Mouse (Mus musculus) kidney, adult 9 months (tissue): ENCODE measurements around the gene Tln2.
A peak's percentile ranks its signal among the peaks of the same experiment; 100 is the strongest.

ENCODE experiments used
- DNase-seq: peaks from one replicate; pipeline ENCODE4 v3.0.0; 2022

Tln2 gene

GRCm38 (mm10) chr9:67463440-67464122 lies 95.9 kb downstream of the Tln2 start:
- no peak for DNase-seq

- no peak for DNase-seq
Measured at GRCm38 (mm10) chr9:67441484-67441883, 118.0 kb downstream of the Tln2 start.

- peak; percentile 62 for DNase-seq
Measured at GRCm38 (mm10) chr9:67437511-67437910, 122.0 kb downstream of the Tln2 start.

GRCm38 (mm10) chr9:67435333-67436154 lies 124.0 kb downstream of the Tln2 start:
- DNase-seq = peak; percentile 70

- no peak for DNase-seq
Measured at GRCm38 (mm10) chr9:67429199-67429892, 130.2 kb downstream of the Tln2 start.

GRCm38 (mm10) chr9:67428306-67429047 lies 131.0 kb downstream of the Tln2 start:
- DNase-seq = peak; percentile 66

- peak; percentile 9 for DNase-seq
Measured at GRCm38 (mm10) chr9:67426304-67426703, 133.2 kb downstream of the Tln2 start.

- DNase-seq = no peak
Measured at GRCm38 (mm10) chr9:67424110-67424509, 135.4 kb downstream of the Tln2 start.

- no peak for DNase-seq
Measured at GRCm38 (mm10) chr9:67418092-67418491, 141.4 kb downstream of the Tln2 start.

GRCm38 (mm10) chr9:67410667-67411066 lies 148.8 kb downstream of the Tln2 start:
- no peak for DNase-seq

GRCm38 (mm10) chr9:67404736-67405135 lies 154.8 kb downstream of the Tln2 start:
- no peak for DNase-seq

GRCm38 (mm10) chr9:67399563-67399962 lies 159.9 kb downstream of the Tln2 start:
- DNase-seq = no peak

GRCm38 (mm10) chr9:67397756-67398155 lies 161.7 kb downstream of the Tln2 start:
- no peak for DNase-seq

GRCm38 (mm10) chr9:67396446-67396845 lies 163.1 kb downstream of the Tln2 start:
- no peak for DNase-seq

- DNase-seq = no peak
Measured at GRCm38 (mm10) chr9:67384028-67384590, 175.4 kb downstream of the Tln2 start.

GRCm38 (mm10) chr9:67380095-67380494 lies 179.4 kb downstream of the Tln2 start:
- peak; percentile 11 for DNase-seq

GRCm38 (mm10) chr9:67378772-67379171 lies 180.7 kb downstream of the Tln2 start:
- no peak for DNase-seq

- no peak for DNase-seq
Measured at GRCm38 (mm10) chr9:67368078-67368477, 191.4 kb downstream of the Tln2 start.

GRCm38 (mm10) chr9:67362511-67362910 lies 197.0 kb downstream of the Tln2 start:
- no peak for DNase-seq

- no peak for DNase-seq
Measured at GRCm38 (mm10) chr9:67362053-67362452, 197.4 kb downstream of the Tln2 start.

- DNase-seq = no peak
Measured at GRCm38 (mm10) chr9:67361511-67361910, 198.0 kb downstream of the Tln2 start.

- no peak for DNase-seq
Measured at GRCm38 (mm10) chr9:67354356-67354755, 205.1 kb downstream of the Tln2 start.

- no peak for DNase-seq
Measured at GRCm38 (mm10) chr9:67353365-67353764, 206.1 kb downstream of the Tln2 start.
